11 mouse cellular contexts compared by ENCODE assay signal in the genomic region with DNA sequence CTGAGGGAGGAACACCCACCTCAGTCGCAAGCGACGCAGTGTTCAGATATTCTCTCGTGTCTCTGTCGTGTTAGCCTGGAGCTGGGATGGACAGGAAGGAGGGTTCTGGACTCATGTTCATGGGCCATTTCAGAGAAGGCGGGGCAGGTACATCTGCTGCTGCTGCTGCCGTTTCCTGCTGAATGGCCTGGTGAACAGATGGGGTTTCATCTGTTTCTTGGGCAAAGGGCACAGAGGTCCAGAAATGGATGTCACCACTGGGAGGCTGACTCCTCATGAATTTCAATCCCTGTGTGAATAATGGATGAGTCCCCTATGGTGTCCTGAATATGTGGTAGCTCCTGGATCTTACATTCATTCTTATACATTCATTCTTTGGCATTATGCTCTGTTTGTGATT. TPM values are rescaled to one million over a fixed set of nuclear protein-coding genes. Genes with fewer than 3 reads are reported as not detected.
A peak's percentile ranks its signal among the peaks of the same experiment; 100 is the strongest.
DNase-seq lines count a peak whose midpoint lies in the region; ATAC-seq and TF ChIP-seq lines count a peak whose summit lies in the region.
"Had no signal": no experiment of that assay in that cellular context is flagged by ENCODE, and none has a peak within 500 bp of the region (broad histone marks: within the 10 kb centered on the region; RNA-seq: fewer than 3 reads in every experiment).

No protein-coding gene starts in this region.

- H3K9ac ChIP-seq in forebrain, embryonic 12.5 days = no peak overlapping the region
- no peak overlapping the region for H3K9ac ChIP-seq in forebrain, postnatal 0 days
- H3K9ac ChIP-seq in midbrain, embryonic 16.5 days (ENCODE audit: low read depth, low read length) = no peak overlapping the region
- no peak overlapping the region for H3K9ac ChIP-seq in midbrain, embryonic 14.5 days (replicated peaks; ENCODE audit: low read length)
- H3K9ac ChIP-seq: stomach, embryonic 15.5 days had no signal

- 66% methylated on average over 7 of the region's 7 CpGs for WGBS in forebrain, embryonic 12.5 days
- 63% methylated on average over 7 of the region's 7 CpGs for WGBS in forebrain, postnatal 0 days
- WGBS in midbrain, embryonic 10.5 days = 73% methylated on average over 7 of the region's 7 CpGs
- WGBS in midbrain, embryonic 16.5 days = 43% methylated on average over 7 of the region's 7 CpGs
- WGBS in midbrain, embryonic 14.5 days = 45% methylated on average over 7 of the region's 7 CpGs
- 82% methylated on average over 7 of the region's 7 CpGs for WGBS in heart, embryonic 10.5 days

- no peaks in the 10 kb centered on the region for H3K36me3 ChIP-seq in forebrain, embryonic 12.5 days (replicated peaks)
- no peaks in the 10 kb centered on the region for H3K36me3 ChIP-seq in forebrain, postnatal 0 days (ENCODE audit: insufficient read depth)
- no peaks in the 10 kb centered on the region for H3K36me3 ChIP-seq in midbrain, embryonic 10.5 days
- H3K36me3 ChIP-seq in midbrain, embryonic 16.5 days (ENCODE audit: control insufficient read depth, insufficient read depth, low read length) = no peaks in the 10 kb centered on the region
- no peaks in the 10 kb centered on the region for H3K36me3 ChIP-seq in midbrain, embryonic 14.5 days (ENCODE audit: control insufficient read depth, insufficient read depth, low read length)
- no peaks in the 10 kb centered on the region for H3K36me3 ChIP-seq in heart, embryonic 10.5 days
- H3K36me3 ChIP-seq: stomach, embryonic 15.5 days had no signal

- H3K4me2 ChIP-seq in forebrain, embryonic 12.5 days = no peak overlapping the region
- no peak overlapping the region for H3K4me2 ChIP-seq in forebrain, postnatal 0 days (ENCODE audit: low read depth)
- no peak overlapping the region for H3K4me2 ChIP-seq in midbrain, embryonic 16.5 days (ENCODE audit: low read length)
- no peak overlapping the region for H3K4me2 ChIP-seq in midbrain, embryonic 14.5 days (ENCODE audit: low read length)
- H3K4me2 ChIP-seq: stomach, embryonic 15.5 days had no signal

- no peak for DNase-seq in forebrain, postnatal 0 days
- DNase-seq in midbrain, embryonic 10.5 days (ENCODE audit: low spot score) = peak; percentile 33
- peak; percentile 49 for DNase-seq in midbrain, embryonic 14.5 days
- no peak for DNase-seq in urinary bladder, postnatal 4 days (ENCODE audit: low spot score in 2 of 2)
- DNase-seq in testis, postnatal 10 days (ENCODE audit: low spot score) = no peak
- DNase-seq in heart, embryonic 10.5 days (ENCODE audit: low spot score) = no peak
- DNase-seq: B cell, adult 2 months; right cerebral cortex, adult 18-20 months had no signal

- TF ChIP-seq CTCF in forebrain, postnatal 0 days (IDR thresholded peaks at IDR 0.05; ENCODE audit: low read depth) = no peak

- no peak for ATAC-seq in forebrain, embryonic 12.5 days (ENCODE audit: low FRiP score)
- ATAC-seq in forebrain, postnatal 0 days = no peak
- ATAC-seq in midbrain, embryonic 16.5 days = no peak
- ATAC-seq in midbrain, embryonic 14.5 days (ENCODE audit: low FRiP score, low TSS enrichment) = no peak; the same call in 1 of the 2 replicates

- H3K9me3 ChIP-seq in forebrain, embryonic 12.5 days = no peaks in the 10 kb centered on the region
- no peaks in the 10 kb centered on the region for H3K9me3 ChIP-seq in forebrain, postnatal 0 days (ENCODE audit: low read length)
- H3K9me3 ChIP-seq in midbrain, embryonic 10.5 days (replicated peaks) = no peaks in the 10 kb centered on the region
- no peaks in the 10 kb centered on the region for H3K9me3 ChIP-seq in midbrain, embryonic 16.5 days (replicated peaks; ENCODE audit: control insufficient read depth, low read length, poor library complexity, severe bottlenecking)
- no peaks in the 10 kb centered on the region for H3K9me3 ChIP-seq in midbrain, embryonic 14.5 days (ENCODE audit: control insufficient read depth, low read length)
- H3K9me3 ChIP-seq in heart, embryonic 10.5 days = no peaks in the 10 kb centered on the region
- H3K9me3 ChIP-seq: stomach, embryonic 15.5 days had no signal

- H3K27me3 ChIP-seq in forebrain, embryonic 12.5 days = no peaks in the 10 kb centered on the region
- no peaks in the 10 kb centered on the region for H3K27me3 ChIP-seq in forebrain, postnatal 0 days (ENCODE audit: insufficient read depth, low read length)
- H3K27me3 ChIP-seq in midbrain, embryonic 10.5 days (ENCODE audit: low read depth, poor library complexity, severe bottlenecking) = no peaks in the 10 kb centered on the region
- no peaks in the 10 kb centered on the region for H3K27me3 ChIP-seq in midbrain, embryonic 16.5 days (ENCODE audit: control insufficient read depth, insufficient read depth, low read depth, low read length)
- no peaks in the 10 kb centered on the region for H3K27me3 ChIP-seq in midbrain, embryonic 14.5 days (ENCODE audit: control insufficient read depth, insufficient read depth, low read length)
- no peaks in the 10 kb centered on the region for H3K27me3 ChIP-seq in heart, embryonic 10.5 days (ENCODE audit: insufficient read depth, poor library complexity, severe bottlenecking)
- H3K27me3 ChIP-seq: stomach, embryonic 15.5 days had no signal

- H3K27ac ChIP-seq in forebrain, embryonic 12.5 days = peak overlapping the region; percentile 56; the same call in 1 of the 2 replicates
- H3K27ac ChIP-seq in forebrain, postnatal 0 days (ENCODE audit: low read depth, low read length) = no peak overlapping the region
- peak overlapping the region; percentile 61 for H3K27ac ChIP-seq in midbrain, embryonic 10.5 days (replicated peaks)
- H3K27ac ChIP-seq in midbrain, embryonic 16.5 days (ENCODE audit: low read length) = no peak overlapping the region
- peak overlapping the region; percentile 37; the same call in 1 of the 2 replicates for H3K27ac ChIP-seq in midbrain, embryonic 14.5 days (replicated peaks; ENCODE audit: low read depth, low read length)
- no peak overlapping the region for H3K27ac ChIP-seq in heart, embryonic 10.5 days
- H3K27ac ChIP-seq: stomach, embryonic 15.5 days had no signal

- H3K4me3 ChIP-seq in forebrain, embryonic 12.5 days (replicated peaks) = no peak overlapping the region
- no peak overlapping the region for H3K4me3 ChIP-seq in forebrain, postnatal 0 days (ENCODE audit: low read depth, low read length)
- no peak overlapping the region for H3K4me3 ChIP-seq in midbrain, embryonic 10.5 days
- no peak overlapping the region for H3K4me3 ChIP-seq in midbrain, embryonic 16.5 days (ENCODE audit: low read depth, low read length)
- no peak overlapping the region for H3K4me3 ChIP-seq in midbrain, embryonic 14.5 days (replicated peaks; ENCODE audit: low read depth, low read length)
- no peak overlapping the region for H3K4me3 ChIP-seq in heart, embryonic 10.5 days
- H3K4me3 ChIP-seq: stomach, embryonic 15.5 days had no signal

- peaks cover 21% of the 10 kb centered on the region for H3K4me1 ChIP-seq in forebrain, embryonic 12.5 days
- no peaks in the 10 kb centered on the region for H3K4me1 ChIP-seq in forebrain, postnatal 0 days (ENCODE audit: insufficient read depth)
- H3K4me1 ChIP-seq in midbrain, embryonic 10.5 days = peaks cover 37% of the 10 kb centered on the region
- H3K4me1 ChIP-seq in midbrain, embryonic 16.5 days (ENCODE audit: control insufficient read depth, insufficient read depth, low read length) = peaks cover 8% of the 10 kb centered on the region
- peaks cover 7% of the 10 kb centered on the region for H3K4me1 ChIP-seq in midbrain, embryonic 14.5 days (ENCODE audit: control insufficient read depth, insufficient read depth, low read length)
- peaks cover 41% of the 10 kb centered on the region for H3K4me1 ChIP-seq in heart, embryonic 10.5 days

RNA-seq across cellular contexts. Expression of gene Cnst, which starts 21.4 kb away (rescaled TPM):
- 26.9 and 29.0 TPM in 2 replicates for polyA plus RNA-seq in forebrain, embryonic 12.5 days (2016; fragmentation: Nextera tagmentation; extraction: Ambion mirVana)
- 26.0 and 28.5 TPM in 2 replicates for total RNA-seq in forebrain, postnatal 0 days (2014; rRNA removed)
- polyA plus RNA-seq in forebrain, postnatal 0 days (2015; fragmentation: Nextera tagmentation; extraction: Ambion mirVana) = 8.6 and 12.8 TPM in 2 replicates
- 19.7 and 23.5 TPM in 2 replicates for polyA plus RNA-seq in midbrain, embryonic 10.5 days (2016; fragmentation: Nextera tagmentation; extraction: Ambion mirVana)
- polyA plus RNA-seq in midbrain, embryonic 16.5 days (2015; fragmentation: Nextera tagmentation; extraction: Ambion mirVana) = 27.5 and 29.8 TPM in 2 replicates
- polyA plus RNA-seq in midbrain, embryonic 14.5 days (2014; fragmentation: Nextera tagmentation; extraction: Ambion mirVana) = 20.7 and 28.0 TPM in 2 replicates
- 15.9 and 18.9 TPM in 2 replicates for polyA plus RNA-seq in heart, embryonic 10.5 days (2016; fragmentation: Nextera tagmentation; extraction: Ambion mirVana)

RNA-seq across cellular contexts. Expression of gene Tfb2m, which starts 21.5 kb away (rescaled TPM):
- polyA plus RNA-seq in forebrain, embryonic 12.5 days (2016; fragmentation: Nextera tagmentation; extraction: Ambion mirVana) = 33.6 and 33.7 TPM in 2 replicates
- 21.8 and 22.3 TPM in 2 replicates for total RNA-seq in forebrain, postnatal 0 days (2014; rRNA removed)
- polyA plus RNA-seq in forebrain, postnatal 0 days (2015; fragmentation: Nextera tagmentation; extraction: Ambion mirVana) = 45.9 and 47.3 TPM in 2 replicates
- 25.5 and 25.7 TPM in 2 replicates for polyA plus RNA-seq in midbrain, embryonic 10.5 days (2016; fragmentation: Nextera tagmentation; extraction: Ambion mirVana)
- polyA plus RNA-seq in midbrain, embryonic 16.5 days (2015; fragmentation: Nextera tagmentation; extraction: Ambion mirVana) = 25.2 and 25.7 TPM in 2 replicates
- 28.4 and 32.6 TPM in 2 replicates for polyA plus RNA-seq in midbrain, embryonic 14.5 days (2014; fragmentation: Nextera tagmentation; extraction: Ambion mirVana)
- 22.4 and 24.7 TPM in 2 replicates for polyA plus RNA-seq in heart, embryonic 10.5 days (2016; fragmentation: Nextera tagmentation; extraction: Ambion mirVana)

RNA-seq across cellular contexts. Expression of gene Smyd3, which starts 49.7 kb away (rescaled TPM):
- 13.5 and 15.8 TPM in 2 replicates for polyA plus RNA-seq in forebrain, embryonic 12.5 days (2016; fragmentation: Nextera tagmentation; extraction: Ambion mirVana)
- 18.2 and 19.0 TPM in 2 replicates for total RNA-seq in forebrain, postnatal 0 days (2014; rRNA removed)
- polyA plus RNA-seq in forebrain, postnatal 0 days (2015; fragmentation: Nextera tagmentation; extraction: Ambion mirVana) = 26.8 and 27.6 TPM in 2 replicates
- polyA plus RNA-seq in midbrain, embryonic 10.5 days (2016; fragmentation: Nextera tagmentation; extraction: Ambion mirVana) = 11.7 and 15.3 TPM in 2 replicates
- polyA plus RNA-seq in midbrain, embryonic 16.5 days (2015; fragmentation: Nextera tagmentation; extraction: Ambion mirVana) = 27.0 and 30.6 TPM in 2 replicates
- 14.4 and 21.5 TPM in 2 replicates for polyA plus RNA-seq in midbrain, embryonic 14.5 days (2014; fragmentation: Nextera tagmentation; extraction: Ambion mirVana)
- polyA plus RNA-seq in heart, embryonic 10.5 days (2016; fragmentation: Nextera tagmentation; extraction: Ambion mirVana) = 11.4 and 16.1 TPM in 2 replicates

Comparison
In these comparisons a context has a peak if more than half of its experiments do, and no peak if none do; other contexts are left out.
1. H3K27ac ChIP-seq: peak in forebrain, embryonic 12.5 days (single experiment), midbrain, embryonic 10.5 days (single experiment) and midbrain, embryonic 14.5 days (single experiment); none in forebrain, postnatal 0 days (single experiment), midbrain, embryonic 16.5 days (single experiment) and heart, embryonic 10.5 days (single experiment).
2. DNase-seq: peak in midbrain, embryonic 10.5 days (single experiment) and midbrain, embryonic 14.5 days (single experiment); none in forebrain, postnatal 0 days (single experiment), urinary bladder, postnatal 4 days (0 of 2), testis, postnatal 10 days (single experiment) and heart, embryonic 10.5 days (single experiment).